Mouse (Mus musculus): Measurements from ENCODE around the gene Mbd3l1. TPM values are rescaled to one million over a fixed set of nuclear protein-coding genes. Genes with fewer than 3 reads are reported as not detected.

Gene Mbd3l1
- total and polyA plus RNA-seq, 3 experiments, result not detected

DNA sequence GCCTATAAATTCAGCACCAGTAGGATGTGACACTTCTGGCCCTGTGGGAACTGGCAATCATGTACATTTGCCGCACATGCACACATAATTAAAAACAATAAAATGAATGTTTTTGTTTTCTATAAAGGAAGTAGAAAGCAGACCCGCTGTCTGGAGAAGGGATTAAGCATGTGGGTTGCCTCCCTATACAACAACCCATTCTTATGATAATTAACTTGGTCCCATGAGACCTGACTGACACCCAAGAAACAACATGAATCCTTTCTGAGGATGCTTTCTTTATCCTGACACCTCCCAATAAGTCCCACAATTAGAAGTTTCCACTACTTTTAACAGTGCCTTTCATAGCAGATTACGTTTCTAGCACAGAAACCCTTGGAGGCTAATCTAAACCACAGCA, 10.8 kb upstream of the Mbd3l1 start:
- Histone ChIP-seq H3K4me1 (ENCODE audit: control insufficient read depth in 1 of 2, insufficient read depth in 2 of 2, low read length in 2 of 2) (no peaks in the 10 kb centered on the region), H3K27ac (ENCODE audit: control insufficient read depth, low read depth, low read length) (no peak overlapping the region), H3K79me2 (ENCODE audit: control insufficient read depth, insufficient read depth, low read length, poor library complexity) (no peaks in the 10 kb centered on the region), H3K9ac (ENCODE audit: control insufficient read depth, low read depth, low read length, poor library complexity, severe bottlenecking) (no peak overlapping the region), H3K4me3 (ENCODE audit: control insufficient read depth in 1 of 2, insufficient read depth in 1 of 2, low read depth in 2 of 2, low read length in 2 of 2) (no peak overlapping the region), H3K36me3 (ENCODE audit: control insufficient read depth in 1 of 2, insufficient read depth in 2 of 2, low read length in 2 of 2) (no peaks in the 10 kb centered on the region), H3K27me3 (ENCODE audit: control insufficient read depth in 1 of 2, insufficient read depth in 2 of 2, low read length in 2 of 2) (no peaks in the 10 kb centered on the region), H3K9me3 (replicated peaks; ENCODE audit: insufficient read depth, low read length) (no peaks in the 10 kb centered on the region)
- no peak for DNase-seq (ENCODE audit: low read depth, low spot score)
- no peak for TF ChIP-seq MYC (IDR thresholded peaks at IDR 0.05; ENCODE audit: low read depth, low read length)
- no peak for TF ChIP-seq KAT2A (conservative IDR thresholded peaks at IDR 0.05; ENCODE audit: low read depth, low read length)
- no peak for TF ChIP-seq SIN3A (IDR thresholded peaks at IDR 0.05; ENCODE audit: low read length)
- TF ChIP-seq CHD1 (IDR thresholded peaks at IDR 0.05; ENCODE audit: low read depth, low read length), result no peak
- no peak for TF ChIP-seq BHLHE40 (IDR thresholded peaks at IDR 0.05; ENCODE audit: borderline replicate concordance, low read depth, low read length)
- TF ChIP-seq MXI1 (IDR thresholded peaks at IDR 0.05; ENCODE audit: low read depth, low read length), result no peak

GRCm38 (mm10) chr9:18468005-18468404, 10.2 kb upstream of the Mbd3l1 start:
- H3K4me3 ChIP-seq (ENCODE audit: control insufficient read depth in 1 of 2, insufficient read depth in 1 of 2, low read depth in 2 of 2, low read length in 2 of 2), result no peak overlapping the region
- H3K9ac ChIP-seq (ENCODE audit: control insufficient read depth, low read depth, low read length, poor library complexity, severe bottlenecking), result no peak overlapping the region
- DNase-seq (ENCODE audit: low read depth, low spot score), result no peak
- no peaks in the 10 kb centered on the region for H3K79me2 ChIP-seq (ENCODE audit: control insufficient read depth, insufficient read depth, low read length, poor library complexity)
- no peaks in the 10 kb centered on the region for H3K4me1 ChIP-seq (ENCODE audit: control insufficient read depth in 1 of 2, insufficient read depth in 2 of 2, low read length in 2 of 2)
- H3K27ac ChIP-seq (ENCODE audit: control insufficient read depth, low read depth, low read length), result no peak overlapping the region
- no peaks in the 10 kb centered on the region for H3K36me3 ChIP-seq (ENCODE audit: control insufficient read depth in 1 of 2, insufficient read depth in 2 of 2, low read length in 2 of 2)
- TF ChIP-seq TAL1 (IDR thresholded peaks at IDR 0.05; ENCODE audit: low read length) (no peak), MXI1 (IDR thresholded peaks at IDR 0.05; ENCODE audit: low read depth, low read length) (no peak), GABPA (IDR thresholded peaks at IDR 0.05; ENCODE audit: low read depth, low read length) (no peak), RAD21 (IDR thresholded peaks at IDR 0.05; ENCODE audit: low read depth, low read length) (no peak), POLR2AphosphoS5 (IDR thresholded peaks at IDR 0.05; ENCODE audit: borderline replicate concordance, low read depth, low read length) (no peak), MYB (IDR thresholded peaks at IDR 0.05; ENCODE audit: low read depth, low read length) (no peak), E2F4 (IDR thresholded peaks at IDR 0.05; ENCODE audit: borderline replicate concordance, low read depth, low read length) (no peak), MAFK (IDR thresholded peaks at IDR 0.05; ENCODE audit: borderline replicate concordance, low read depth, low read length) (no peak), POLR2A (IDR thresholded peaks at IDR 0.05; ENCODE audit: control insufficient read depth in 1 of 2, insufficient read depth in 1 of 2, low read depth in 1 of 2, low read length in 2 of 2, poor library complexity in 1 of 2) (no peak), ZC3H11A (IDR thresholded peaks at IDR 0.05; ENCODE audit: low read depth, low read length) (no peak), RCOR1 (IDR thresholded peaks at IDR 0.05; ENCODE audit: low read depth, low read length) (no peak), BHLHE40 (IDR thresholded peaks at IDR 0.05; ENCODE audit: borderline replicate concordance, low read depth, low read length) (no peak)
- no peaks in the 10 kb centered on the region for H3K9me3 ChIP-seq (replicated peaks; ENCODE audit: insufficient read depth, low read length)
- no peaks in the 10 kb centered on the region for H3K27me3 ChIP-seq (ENCODE audit: control insufficient read depth in 1 of 2, insufficient read depth in 2 of 2, low read length in 2 of 2)
